Mouse (Mus musculus): ENCODE measurements at regions not wholly inside any gene's neighbourhood (a gene's known extent, or its start where the extent isn't known, plus 50 kb on each side); places are given as distances from the start of the nearest gene placed in this dataset.

GRCm38 (mm10) chr12:109747776-109748175 lies 147.6 kb upstream of the Rtl1 start:
- TF ChIP-seq CTCF (IDR thresholded peaks at IDR 0.05) = no peak
- no peak for TF ChIP-seq POLR2A (IDR thresholded peaks at IDR 0.05; ENCODE audit: insufficient read depth, low read depth, low read length)
